Mouse (Mus musculus) heart, adult 8-10 months (tissue): ENCODE measurements around the gene Gm10647. TPM values are rescaled to one million over a fixed set of nuclear protein-coding genes. Genes with fewer than 3 reads are reported as not detected.
"Not testable (repeated sequence)": the region's sequence is repeated elsewhere in the genome, so short reads cannot be mapped to it uniquely, and the experiment has no call there.

Experiments used
- DNase-seq: peaks from one replicate; pipeline ENCODE4 v3.0.0; 2022; ENCODE audit warnings: low spot score
- total RNA-seq, 4 experiments: library from RNA; stranded (reverse); gene quantifications; 2 replicates each; pipeline ENCODE4 v1.2.4; 2022

The Gm10647 gene
- under 1 TPM in 1 of 4 experiments, not detected in 3; 0.11 TPM for total RNA-seq

DNA sequence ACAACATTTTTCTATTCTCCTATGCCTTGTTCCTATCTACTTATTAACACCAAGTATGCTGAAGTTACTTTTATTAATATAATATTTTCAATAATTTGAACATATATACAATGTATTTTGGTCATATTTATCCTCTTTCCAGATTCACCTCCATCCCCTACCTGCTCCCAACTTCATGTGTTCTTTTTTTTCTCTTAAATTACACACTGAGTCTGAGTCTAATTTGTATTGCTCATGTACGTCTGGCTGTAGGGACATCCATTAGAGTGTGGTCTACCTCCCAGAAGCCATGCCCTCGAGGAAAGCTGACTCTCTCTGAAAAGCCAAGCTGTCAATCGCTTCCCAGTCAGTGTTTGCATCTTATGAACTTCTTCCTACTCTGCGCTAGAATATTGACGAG is at the start of gene Gm10647:
TSS of gene Gm10647 (plus strand) at position 301 of the 400 bp plus-strand sequence.
- DNase-seq: no peak

DNA sequence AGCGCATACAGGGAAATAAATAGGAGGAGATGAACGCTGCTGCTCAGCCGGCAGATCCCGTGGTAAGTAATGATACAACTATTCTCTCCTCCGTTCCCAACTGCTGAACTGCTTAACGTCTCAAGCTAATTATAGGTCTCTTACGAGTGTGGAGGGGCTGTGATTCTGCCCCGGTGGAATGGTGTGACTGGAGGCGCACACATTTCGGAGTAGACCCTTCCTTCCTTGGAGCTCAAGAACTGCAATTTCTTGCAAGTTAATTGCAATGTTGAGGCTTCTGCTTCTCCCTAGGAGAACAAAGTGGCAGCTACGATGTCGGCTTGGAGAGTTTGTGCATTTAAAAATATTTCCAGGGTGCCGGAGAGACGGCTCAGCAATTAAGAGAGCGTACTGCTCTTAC is 48.4 kb upstream of the Gm10647 start:
- no peak for DNase-seq

- DNase-seq: no peak
These were observed 44.0 kb upstream of the Gm10647 start for GRCm38 (mm10) chr9:66752849-66753248.

GRCm38 (mm10) chr9:66760991-66761390 is 35.8 kb upstream of the Gm10647 start:
- DNase-seq: no peak

- DNase-seq: no peak
These were observed 28.1 kb upstream of the Gm10647 start for GRCm38 (mm10) chr9:66768721-66769120.

- DNase-seq: no peak
These were observed 27.6 kb upstream of the Gm10647 start for GRCm38 (mm10) chr9:66769275-66769674.

DNA sequence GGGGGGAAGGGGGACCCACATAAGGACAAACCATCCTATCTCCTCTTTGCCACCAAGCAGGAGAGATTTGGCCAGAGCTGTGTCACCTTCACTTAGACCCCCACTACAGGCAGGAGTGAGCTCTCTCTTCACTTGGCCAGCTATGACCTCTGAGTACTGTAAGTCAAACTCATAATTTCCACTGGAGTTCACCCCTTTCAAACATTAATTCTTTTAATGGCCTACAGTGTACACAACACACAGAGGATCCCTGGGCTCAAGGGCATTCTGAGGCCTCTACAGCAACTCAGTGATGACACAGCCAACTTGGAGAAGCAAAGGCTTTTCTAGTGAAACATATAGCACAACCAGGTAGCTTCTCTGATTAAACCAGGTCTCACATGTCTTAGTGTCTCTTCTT is 26.1 kb upstream of the Gm10647 start:
- DNase-seq: no peak

GRCm38 (mm10) chr9:66784552-66784951 is 12.3 kb upstream of the Gm10647 start:
- DNase-seq: not testable (repeated sequence)

DNA sequence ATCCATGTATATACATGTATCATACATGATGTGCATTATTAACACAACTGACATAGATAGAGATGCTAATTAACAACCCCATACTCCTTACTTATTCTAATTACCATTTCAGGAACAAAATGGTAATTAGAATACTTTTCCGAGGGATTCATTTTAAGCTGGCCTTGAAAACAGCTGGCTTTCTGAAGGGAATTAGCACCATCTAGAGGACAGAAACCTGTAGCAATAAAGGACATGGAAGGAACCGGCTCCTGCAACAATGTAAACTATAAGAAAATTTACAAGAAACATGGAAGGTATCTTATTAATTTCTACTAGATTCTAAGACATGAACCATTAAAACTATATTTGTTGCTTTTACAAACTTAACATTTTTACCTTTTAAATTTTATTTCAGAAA is 9.0 kb upstream of the Gm10647 start:
- peak; percentile 54 for DNase-seq

DNA sequence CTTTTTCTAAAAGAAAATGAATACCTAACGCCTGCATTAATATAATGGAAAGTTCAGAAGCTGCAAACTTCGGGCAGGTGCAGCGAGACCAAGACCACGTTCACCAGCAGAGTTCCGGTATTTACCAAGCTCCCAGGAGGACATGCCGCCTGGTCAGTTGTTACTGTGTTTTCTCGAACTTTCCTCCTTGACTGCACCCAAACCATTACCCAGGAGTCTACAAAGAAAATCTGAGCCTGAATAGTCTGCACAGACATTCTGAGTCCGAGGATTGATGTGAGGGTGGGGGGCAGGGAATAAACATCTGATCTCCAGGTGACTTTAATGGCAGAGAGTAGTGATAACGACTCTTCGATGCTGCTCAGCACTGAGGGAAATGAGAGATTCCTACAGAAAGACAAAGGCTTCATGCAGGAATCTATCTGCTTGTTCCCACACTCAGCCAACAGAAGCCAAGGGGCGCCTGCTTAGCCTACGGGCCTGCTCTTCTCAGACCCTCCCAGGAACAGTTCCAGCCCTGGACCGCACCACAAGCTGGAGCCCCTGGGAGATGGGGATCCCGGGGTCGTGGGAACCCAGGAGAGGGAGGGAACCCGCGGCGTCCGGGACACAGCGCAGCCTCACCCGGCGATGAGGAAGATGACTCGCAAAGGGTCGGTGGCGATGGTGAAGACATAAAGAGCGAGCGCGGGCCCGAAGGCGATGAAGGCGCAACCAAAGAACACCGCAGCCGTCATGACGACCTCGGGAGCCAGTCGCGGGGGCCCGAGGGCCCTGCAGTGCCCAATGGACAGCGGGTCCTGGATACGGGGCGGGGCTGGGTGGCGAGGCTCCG is 2.0 kb upstream of the Gm10647 start:
- no peak for DNase-seq

GRCm38 (mm10) chr9:66795464-66796324 is 1.1 kb upstream of the Gm10647 start, which contains the start of gene Aph1b:
Aph1b (minus strand) TSS chr9:66795490.
- DNase-seq: peak; percentile 95

- DNase-seq: no peak
These were observed 5.1 kb downstream of the Gm10647 start for GRCm38 (mm10) chr9:66801947-66802346.

- DNase-seq: not testable (repeated sequence)
These were observed 9.1 kb downstream of the Gm10647 start for GRCm38 (mm10) chr9:66805951-66806350.

- no peak for DNase-seq
These were observed 16.6 kb downstream of the Gm10647 start for GRCm38 (mm10) chr9:66813392-66813791.

GRCm38 (mm10) chr9:66820996-66821395 is 24.2 kb downstream of the Gm10647 start:
- DNase-seq: no peak

DNA sequence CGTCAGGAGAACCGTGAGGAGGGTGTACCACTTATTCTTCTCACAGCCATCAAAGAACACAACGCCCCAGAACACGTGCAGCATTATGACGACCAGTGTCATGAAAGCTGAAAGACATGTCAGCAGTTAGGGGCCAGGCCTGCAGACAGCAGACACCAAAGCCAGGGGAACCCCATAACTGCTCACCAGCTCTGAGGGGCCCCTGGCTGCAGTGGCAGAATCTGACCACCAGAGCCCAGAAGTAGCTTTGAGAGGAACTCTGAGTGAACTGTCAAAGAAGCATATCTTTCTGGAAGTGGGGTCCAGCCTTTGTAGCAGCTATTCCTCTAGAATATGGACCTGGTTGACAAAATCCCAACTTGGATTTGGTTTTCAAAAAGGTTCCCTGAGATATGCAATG is 25.4 kb downstream of the Gm10647 start:
- not testable (repeated sequence) for DNase-seq

- DNase-seq: peak; percentile 60
These were observed 29.2 kb downstream of the Gm10647 start for GRCm38 (mm10) chr9:66825990-66826389.

GRCm38 (mm10) chr9:66832366-66832908 is 35.6 kb downstream of the Gm10647 start:
- DNase-seq: peak; percentile 6

DNA sequence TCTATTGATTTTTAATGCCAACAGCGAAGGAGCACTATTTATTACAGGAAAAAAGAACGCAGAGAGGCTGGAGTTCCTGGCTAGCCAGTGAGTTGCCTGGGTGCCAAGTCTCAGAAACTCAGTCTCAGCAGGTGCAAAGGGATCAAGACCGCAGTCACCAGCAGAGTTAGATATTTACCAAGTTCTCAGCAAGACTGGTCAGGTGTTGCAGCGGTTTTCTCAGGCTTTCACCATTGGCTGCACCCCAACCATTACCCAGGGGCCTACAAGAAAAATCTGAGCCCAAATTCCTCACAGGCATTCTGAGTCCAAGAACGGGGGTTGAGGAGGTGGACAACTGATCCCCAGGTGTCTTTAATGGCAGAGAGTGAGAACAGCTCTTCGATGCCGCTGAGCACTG is 37.0 kb downstream of the Gm10647 start:
- DNase-seq: no peak

DNA sequence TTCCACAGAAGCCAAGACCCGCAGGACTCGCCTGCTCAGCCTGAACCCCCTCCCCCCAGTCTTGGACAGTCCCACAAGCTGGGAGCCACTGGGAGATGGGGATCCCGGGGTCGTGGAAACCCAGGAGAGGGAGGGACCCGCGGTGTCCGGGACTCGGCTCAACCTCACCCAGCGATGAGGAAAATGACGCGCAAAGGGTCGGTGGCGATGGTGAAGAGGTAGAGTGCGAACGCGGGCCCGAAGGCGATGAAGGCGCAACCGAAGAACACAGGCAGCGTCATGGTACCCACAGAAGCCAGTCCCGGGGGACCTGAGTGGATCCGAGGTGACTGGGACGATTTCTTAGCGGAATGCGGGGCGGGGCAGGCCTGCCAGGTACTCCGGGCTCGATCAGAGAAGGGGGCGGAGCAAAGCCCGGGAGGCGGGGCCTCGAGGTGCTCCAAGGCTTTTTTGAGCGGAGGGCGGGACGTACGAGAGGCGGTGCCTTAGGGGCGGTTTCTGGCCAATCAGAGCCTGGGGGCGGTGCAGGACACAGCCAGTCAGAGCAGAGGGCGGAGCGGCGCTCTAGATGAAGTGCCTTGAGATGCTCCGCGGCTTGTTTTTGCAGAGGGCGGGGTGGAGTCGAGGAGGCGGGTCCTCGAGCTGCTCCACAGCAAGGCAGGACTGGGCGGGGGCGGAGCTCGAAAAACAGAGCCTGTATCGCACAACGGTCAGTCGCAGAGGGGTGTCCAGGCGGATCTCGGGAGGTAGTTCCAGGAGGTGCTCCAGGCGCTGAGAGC is 37.7 kb downstream of the Gm10647 start, which contains the start of gene Aph1c:
TSS of gene Aph1c (minus strand) at position 409 of the 779 bp plus-strand sequence.
- peak; percentile 98 for DNase-seq

GRCm38 (mm10) chr9:66835097-66835480 is 38.2 kb downstream of the Gm10647 start:
- DNase-seq: no peak
